Mouse (Mus musculus): ENCODE measurements around the gene Flt3.

Flt3 gene

GRCm38 (mm10) chr5:147312830-147313685 is 87.2 kb downstream of the Flt3 start:
- no peak for DNase-seq (ENCODE audit: low read depth, low spot score)

- DNase-seq (ENCODE audit: low read depth, low spot score), result no peak
These were observed 90.5 kb downstream of the Flt3 start for GRCm38 (mm10) chr5:147309786-147310185.

- DNase-seq (ENCODE audit: low read depth, low spot score), result no peak
These were observed 91.8 kb downstream of the Flt3 start for GRCm38 (mm10) chr5:147308451-147308850.

GRCm38 (mm10) chr5:147307398-147307785 is 92.9 kb downstream of the Flt3 start:
- no peak for DNase-seq (ENCODE audit: low read depth, low spot score)

- no peak for DNase-seq (ENCODE audit: low read depth, low spot score)
These were observed 93.5 kb downstream of the Flt3 start, which contains the start of gene Cdx2 for GRCm38 (mm10) chr5:147306638-147307397. Gene Cdx2, minus strand, starts transcription at chr5:147307270.

- DNase-seq (ENCODE audit: low read depth, low spot score), result no peak
These were observed 94.2 kb downstream of the Flt3 start for GRCm38 (mm10) chr5:147305856-147306637.

GRCm38 (mm10) chr5:147305166-147305565 is 95.1 kb downstream of the Flt3 start:
- no peak for DNase-seq (ENCODE audit: low read depth, low spot score)

- DNase-seq (ENCODE audit: low read depth, low spot score), result no peak
These were observed 95.8 kb downstream of the Flt3 start for GRCm38 (mm10) chr5:147304276-147305155.

- no peak for DNase-seq (ENCODE audit: low read depth, low spot score)
These were observed 97.4 kb downstream of the Flt3 start for GRCm38 (mm10) chr5:147302746-147303400.

- DNase-seq (ENCODE audit: low read depth, low spot score), result no peak
These were observed 98.1 kb downstream of the Flt3 start for GRCm38 (mm10) chr5:147302141-147302540.

- no peak for DNase-seq (ENCODE audit: low read depth, low spot score)
These were observed 98.6 kb downstream of the Flt3 start for GRCm38 (mm10) chr5:147301781-147302070.

GRCm38 (mm10) chr5:147300917-147301780 is 99.1 kb downstream of the Flt3 start:
- no peak for DNase-seq (ENCODE audit: low read depth, low spot score)

- no peak for DNase-seq (ENCODE audit: low read depth, low spot score)
These were observed 100.3 kb downstream of the Flt3 start for GRCm38 (mm10) chr5:147300001-147300363.

GRCm38 (mm10) chr5:147299255-147300000 is 100.9 kb downstream of the Flt3 start:
- DNase-seq (ENCODE audit: low read depth, low spot score), result no peak

- no peak for DNase-seq (ENCODE audit: low read depth, low spot score)
These were observed 103.0 kb downstream of the Flt3 start for GRCm38 (mm10) chr5:147297249-147297648.

GRCm38 (mm10) chr5:147294121-147294520 is 106.2 kb downstream of the Flt3 start:
- DNase-seq (ENCODE audit: low read depth, low spot score), result no peak

- peak; percentile 19 for DNase-seq (ENCODE audit: low read depth, low spot score)
These were observed 107.0 kb downstream of the Flt3 start for GRCm38 (mm10) chr5:147293127-147293910.

GRCm38 (mm10) chr5:147292506-147293120 is 107.7 kb downstream of the Flt3 start:
- DNase-seq (ENCODE audit: low read depth, low spot score), result no peak

Measured in telencephalon, adult 2 months (tissue).